Mouse (Mus musculus) testis, adult 2 months (tissue): ENCODE measurements around the gene Flt3l.

ENCODE experiments used
- CTCF ChIP-seq: fragments of 200-500 bp; IDR thresholded peaks from 2 replicates; pipeline ENCODE4 v1.5.1; 2012; ENCODE audit warnings: low read depth, mild to moderate bottlenecking, inconsistent platforms, low read length, moderate library complexity; ENCODE audit not compliant: control insufficient read depth, insufficient read depth, insufficient replicate concordance
- POLR2A ChIP-seq: fragments of 200-500 bp; IDR thresholded peaks from 2 replicates; pipeline ENCODE4 v1.6.1; 2012; ENCODE audit warnings: low read depth, mild to moderate bottlenecking, inconsistent platforms, low read length, moderate library complexity; ENCODE audit not compliant: control insufficient read depth

DNA sequence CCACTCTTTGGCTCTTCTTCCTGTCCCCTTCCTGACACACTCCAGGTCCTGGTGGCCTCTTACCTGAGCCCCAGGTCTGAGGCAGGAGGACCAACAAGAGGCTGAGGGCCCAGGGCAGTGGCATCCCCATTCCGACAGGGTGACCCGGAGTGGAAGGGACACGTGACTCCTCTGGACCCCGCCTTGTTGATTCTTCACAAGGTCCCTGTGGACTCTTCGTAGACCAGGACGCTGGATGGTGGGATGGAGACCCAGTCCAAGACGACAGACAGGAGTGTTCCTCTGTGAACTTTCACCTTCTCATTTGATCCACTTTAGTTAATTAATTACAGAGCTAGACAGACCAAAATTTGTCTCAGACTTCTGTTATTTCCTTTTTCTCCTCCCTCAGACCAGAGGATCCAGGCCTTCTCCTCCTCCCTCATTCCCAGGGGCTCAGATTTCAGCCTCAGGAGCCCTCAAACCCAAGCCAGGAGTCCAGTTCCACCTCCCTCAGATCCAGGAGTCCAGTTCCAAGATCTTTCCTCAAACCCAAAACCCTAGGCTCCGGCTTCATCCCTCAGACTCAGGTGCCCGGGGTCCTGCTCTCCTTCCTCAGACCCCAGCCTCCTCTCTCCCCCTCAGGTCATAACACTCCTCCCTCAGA is 33.2 kb downstream of the Flt3l start:
- TF ChIP-seq CTCF, result no peak
- TF ChIP-seq POLR2A, result no peak
